12 mouse cellular contexts compared by ENCODE assay signal in the genomic region with DNA sequence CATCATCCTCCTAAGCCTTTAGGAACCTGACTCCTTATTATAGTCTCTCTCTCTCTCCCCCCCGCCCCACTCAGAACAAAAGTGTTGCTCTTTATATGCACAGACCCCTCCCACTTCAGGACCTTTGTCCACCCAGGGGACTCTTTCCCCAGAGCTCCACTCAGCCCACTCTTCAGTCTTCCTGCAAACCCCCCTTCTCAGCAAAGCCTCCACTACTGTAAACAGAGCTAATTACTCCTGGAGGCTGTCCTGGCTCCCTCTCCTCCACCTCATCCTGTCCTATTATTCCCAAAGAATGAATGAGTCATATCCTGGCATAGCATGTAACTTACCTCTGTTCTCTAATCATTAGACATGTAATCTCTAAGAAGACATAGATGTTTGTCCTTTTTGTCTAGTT.
DNase-seq lines count a peak whose midpoint lies in the region; ATAC-seq and TF ChIP-seq lines count a peak whose summit lies in the region.
"Had no signal": no experiment of that assay in that cellular context is flagged by ENCODE, and none has a peak within 500 bp of the region (broad histone marks: within the 10 kb centered on the region; RNA-seq: fewer than 3 reads in every experiment).

No protein-coding gene starts in this region.

- TF ChIP-seq CTCF in Patski (IDR thresholded peaks at IDR 0.05) = no peak

- no peaks in the 10 kb centered on the region for H3K27me3 ChIP-seq in kidney, embryonic 16.5 days (ENCODE audit: insufficient read depth, low read length)
- H3K27me3 ChIP-seq in Patski = no peaks in the 10 kb centered on the region
- no peaks in the 10 kb centered on the region for H3K27me3 ChIP-seq in forebrain, embryonic 12.5 days
- 0 out of 2 replicates have a peak, but pooled peaks cover 4% of the 10 kb centered on the region for H3K27me3 ChIP-seq in liver, embryonic 12.5 days (replicated peaks)

- 53% methylated on average over 1 of the region's 1 CpGs for WGBS in kidney, embryonic 16.5 days
- WGBS in forebrain, embryonic 12.5 days = 27% methylated on average over 1 of the region's 1 CpGs
- 38% methylated on average over 1 of the region's 1 CpGs for WGBS in liver, embryonic 12.5 days (ENCODE audit: insufficient replicate concordance)

- POLR2A ChIA-PET in Patski (lab: Charles Lee) = no interaction called here

- CTCF ChIA-PET in Patski (lab: Charles Lee) = interaction anchor here (1.4 kb wide), 2 partner anchors 9 to 20 kb away, joined by 3 read pairs; no protein-coding TSS in a partner anchor

- H3K36me3 ChIP-seq in kidney, embryonic 16.5 days (ENCODE audit: insufficient read depth, low read length) = no peaks in the 10 kb centered on the region
- no peaks in the 10 kb centered on the region for H3K36me3 ChIP-seq in forebrain, embryonic 12.5 days (replicated peaks)
- no peaks in the 10 kb centered on the region for H3K36me3 ChIP-seq in liver, embryonic 12.5 days

- H3K9ac ChIP-seq in kidney, embryonic 16.5 days (replicated peaks; ENCODE audit: low read length) = no peak overlapping the region
- no peak overlapping the region for H3K9ac ChIP-seq in forebrain, embryonic 12.5 days
- no peak overlapping the region for H3K9ac ChIP-seq in liver, embryonic 12.5 days

- DNase-seq in kidney, postnatal 25 days = no peak
- peak; percentile 54 for DNase-seq in Patski (ENCODE audit: low read depth, low spot score)
- DNase-seq in lung, postnatal 10 days = peak; percentile 65
- no peak for DNase-seq in urinary bladder, postnatal 10 days (ENCODE audit: low spot score)
- DNase-seq: cerebellum, postnatal 10 days; gastrocnemius, postnatal 14 days; thymus, postnatal 14 days had no signal

- ATAC-seq in kidney, embryonic 16.5 days (ENCODE audit: low FRiP score, low TSS enrichment) = peak; percentile 59; the same call in 1 of the 2 replicates
- peak; percentile 52 for ATAC-seq in Patski
- peak; percentile 64; the same call in 1 of the 2 replicates for ATAC-seq in forebrain, embryonic 12.5 days (ENCODE audit: low FRiP score)
- no peak for ATAC-seq in liver, embryonic 12.5 days
- ATAC-seq: hindbrain, embryonic 16.5 days had no signal

- in situ Hi-C loops in Patski (cut with MboI; ENCODE audit: low pct_unique_long_range_greater_than_20kb) = loop anchor here (10.0 kb wide), 1 partner anchor 121 kb away; no protein-coding TSS in a partner anchor

- no peak overlapping the region for H3K27ac ChIP-seq in kidney, embryonic 16.5 days (ENCODE audit: low read length)
- peak overlapping the region; percentile 82 for H3K27ac ChIP-seq in forebrain, embryonic 12.5 days
- H3K27ac ChIP-seq in liver, embryonic 12.5 days = no peak overlapping the region

- H3K4me3 ChIP-seq in kidney, embryonic 16.5 days (ENCODE audit: low read length) = no peak overlapping the region
- no peak overlapping the region for H3K4me3 ChIP-seq in forebrain, embryonic 12.5 days (replicated peaks)
- H3K4me3 ChIP-seq in liver, embryonic 12.5 days = no peak overlapping the region
- H3K4me3 ChIP-seq: erythroblast, embryonic 14.5 days had no signal

- H3K4me1 ChIP-seq in kidney, embryonic 16.5 days (ENCODE audit: insufficient read depth, low read length) = no peaks in the 10 kb centered on the region; the same call in 1 of the 2 replicates
- peaks cover 13% of the 10 kb centered on the region for H3K4me1 ChIP-seq in forebrain, embryonic 12.5 days
- H3K4me1 ChIP-seq in liver, embryonic 12.5 days = no peaks in the 10 kb centered on the region

- H3K9me3 ChIP-seq in kidney, embryonic 16.5 days (ENCODE audit: low read length) = no peaks in the 10 kb centered on the region
- no peaks in the 10 kb centered on the region for H3K9me3 ChIP-seq in forebrain, embryonic 12.5 days
- no peaks in the 10 kb centered on the region for H3K9me3 ChIP-seq in liver, embryonic 12.5 days (replicated peaks)

- no peak overlapping the region for H3K4me2 ChIP-seq in kidney, embryonic 16.5 days (replicated peaks; ENCODE audit: low read depth, low read length)
- no peak overlapping the region for H3K4me2 ChIP-seq in forebrain, embryonic 12.5 days
- no peak overlapping the region for H3K4me2 ChIP-seq in liver, embryonic 12.5 days

Comparison
In these comparisons a context has a peak if more than half of its experiments do, and no peak if none do; other contexts are left out.
1. DNase-seq: peak in Patski (single experiment) and lung, postnatal 10 days (single experiment); none in kidney, postnatal 25 days (0 of 2) and urinary bladder, postnatal 10 days (single experiment).